Mouse (Mus musculus): ENCODE results near the gene Tiprl. TPM values are rescaled to one million over a fixed set of nuclear protein-coding genes. Genes with fewer than 3 reads are reported as not detected.
A peak's percentile ranks its signal among the peaks of the same experiment; 100 is the strongest.

The Tiprl gene
- polyA plus RNA-seq, 1 experiment from 2014 or later: 91.5 TPM

DNA sequence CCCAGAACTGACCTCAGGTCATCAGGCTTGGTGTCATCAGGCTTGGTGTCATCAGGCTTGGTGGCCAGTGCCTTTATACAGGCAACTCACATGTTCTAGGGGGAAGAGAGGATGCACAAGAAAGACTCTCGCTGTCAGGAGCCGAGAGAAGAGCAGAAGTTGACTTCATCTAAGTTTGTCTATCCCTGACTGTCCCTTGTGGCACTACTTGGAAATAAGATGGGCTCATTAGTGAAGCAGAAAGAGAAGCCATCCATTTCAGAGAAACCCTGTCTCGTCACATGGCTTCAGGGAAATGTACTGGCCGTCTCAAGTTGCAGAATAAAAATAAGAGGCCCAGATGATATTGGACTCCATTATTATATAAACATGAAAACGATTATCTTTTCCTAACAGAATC, 9.8 kb upstream of the Tiprl start:
- Histone ChIP-seq H3K9me3 (replicated peaks) (no peaks in the 10 kb centered on the region), H3K27me3 (ENCODE audit: low read depth, poor library complexity, severe bottlenecking) (no peaks in the 10 kb centered on the region), H3K4me3 (no peak overlapping the region), H3K36me3 (no peaks in the 10 kb centered on the region), H3K27ac (replicated peaks) (no peak overlapping the region), H3K4me1 (no peaks in the 10 kb centered on the region)
- WGBS: 91% methylated on average over 5 of the region's 5 CpGs
- DNase-seq (ENCODE audit: low spot score): no peak

DNA sequence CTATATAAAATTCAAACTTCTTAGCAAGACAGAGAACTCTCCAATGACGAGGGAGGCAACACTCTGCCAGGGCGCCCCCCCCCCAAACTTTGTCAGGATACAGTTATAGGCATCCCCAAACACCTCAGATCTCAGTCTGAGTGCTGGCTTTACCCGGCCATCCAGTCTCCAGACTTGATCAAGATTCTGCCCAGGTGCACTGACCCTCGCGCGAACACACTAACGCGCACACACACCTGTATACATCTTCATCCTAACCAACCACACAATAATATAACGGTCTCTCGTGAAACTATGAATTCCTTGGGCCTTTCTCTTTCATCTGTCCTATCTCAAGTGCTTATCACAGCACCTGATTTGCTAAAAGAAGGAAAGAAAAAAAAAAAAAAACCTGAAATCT, 950 bp downstream of the Tiprl start:
- Histone ChIP-seq H3K36me3 (peaks cover 3% of the 10 kb centered on the region; the same call in 1 of the 2 replicates), H3K4me1 (peaks cover 26% of the 10 kb centered on the region), H3K4me3 (peak overlapping the region; percentile 85), H3K27me3 (ENCODE audit: low read depth, poor library complexity, severe bottlenecking) (no peaks in the 10 kb centered on the region), H3K9me3 (replicated peaks) (no peaks in the 10 kb centered on the region), H3K27ac (replicated peaks) (peak overlapping the region; percentile 91)
- 19% methylated on average over 10 of the region's 10 CpGs for WGBS
- DNase-seq (ENCODE audit: low spot score): no peak

DNA sequence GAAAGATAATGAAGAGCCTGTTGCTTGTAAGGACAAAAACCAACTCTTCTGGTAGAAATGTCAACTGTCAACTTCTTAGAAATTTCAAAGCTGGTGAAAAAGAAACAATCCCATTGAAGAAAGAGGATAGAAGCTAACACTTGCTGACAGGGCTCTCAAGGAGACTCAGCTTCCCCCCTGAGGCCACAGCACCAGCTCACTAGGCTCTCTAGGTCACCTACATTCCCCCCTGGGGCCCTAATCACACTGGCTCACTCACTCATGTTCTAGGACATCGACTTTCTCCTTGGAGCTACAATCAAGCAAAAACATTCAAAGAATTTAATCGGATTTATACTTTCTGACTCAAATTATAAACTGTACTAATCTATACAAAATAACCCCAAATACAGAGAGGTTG, 3.0 kb downstream of the Tiprl start:
- Histone ChIP-seq H3K36me3 (peaks cover 3% of the 10 kb centered on the region; the same call in 1 of the 2 replicates), H3K9me3 (replicated peaks) (no peaks in the 10 kb centered on the region), H3K4me1 (peaks cover 26% of the 10 kb centered on the region), H3K4me3 (no peak overlapping the region), H3K27me3 (ENCODE audit: low read depth, poor library complexity, severe bottlenecking) (no peaks in the 10 kb centered on the region), H3K27ac (replicated peaks) (no peak overlapping the region)
- no peak for DNase-seq (ENCODE audit: low spot score)
- 83% methylated on average over 2 of the region's 2 CpGs for WGBS

DNA sequence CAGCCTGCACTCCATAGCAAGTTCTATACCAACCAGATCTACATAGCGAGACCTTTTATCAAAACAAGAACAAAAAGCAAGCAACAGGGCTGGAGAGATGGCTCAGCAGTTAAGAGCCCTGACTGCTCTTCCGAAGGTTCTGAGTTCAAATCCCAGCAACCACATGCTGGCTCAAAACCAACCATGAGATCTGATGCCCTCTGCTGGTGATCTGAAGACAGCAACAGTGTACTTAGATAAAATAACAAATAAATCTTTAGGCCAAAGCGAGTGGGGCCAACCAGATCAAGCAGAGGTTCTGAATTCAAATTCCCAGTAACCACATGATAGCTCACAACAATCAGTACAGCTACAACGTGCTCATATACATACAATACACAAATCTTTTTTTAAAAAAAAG, 6.1 kb downstream of the Tiprl start:
- Histone ChIP-seq H3K9me3 (replicated peaks) (no peaks in the 10 kb centered on the region), H3K4me1 (peaks cover 13% of the 10 kb centered on the region), H3K27me3 (ENCODE audit: low read depth, poor library complexity, severe bottlenecking) (no peaks in the 10 kb centered on the region), H3K4me3 (no peak overlapping the region), H3K27ac (replicated peaks) (no peak overlapping the region), H3K36me3 (peaks cover 18% of the 10 kb centered on the region)
- WGBS: 91% methylated on average over 4 of the region's 4 CpGs
- DNase-seq (ENCODE audit: low spot score): no peak

DNA sequence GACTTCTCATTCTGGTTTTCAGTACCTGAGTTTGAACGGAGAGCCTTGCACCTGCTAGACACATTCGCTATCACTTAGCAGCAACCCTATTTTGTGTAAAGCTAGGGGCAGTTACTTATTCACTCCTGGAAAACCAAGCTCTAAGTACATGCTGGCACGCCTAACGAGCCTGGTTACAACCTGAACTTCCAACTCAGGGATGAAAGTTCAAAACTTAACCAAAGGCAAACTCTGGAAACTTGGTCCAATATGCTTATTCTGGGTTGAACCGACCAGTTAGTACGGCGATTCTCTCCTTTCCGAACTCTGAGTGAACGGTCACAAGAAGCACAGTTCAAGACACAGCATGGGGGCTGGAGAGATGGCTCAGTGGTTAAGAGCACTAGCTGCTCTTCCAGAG, 7.2 kb downstream of the Tiprl start:
- no peak for DNase-seq (ENCODE audit: low spot score)
- Histone ChIP-seq H3K36me3 (peaks cover 29% of the 10 kb centered on the region), H3K27ac (replicated peaks) (no peak overlapping the region), H3K4me1 (0 out of 2 replicates have a peak, but pooled peaks cover 6% of the 10 kb centered on the region), H3K27me3 (ENCODE audit: low read depth, poor library complexity, severe bottlenecking) (no peaks in the 10 kb centered on the region), H3K9me3 (replicated peaks) (no peaks in the 10 kb centered on the region), H3K4me3 (no peak overlapping the region)
- 96% methylated on average over 9 of the region's 9 CpGs for WGBS

DNA sequence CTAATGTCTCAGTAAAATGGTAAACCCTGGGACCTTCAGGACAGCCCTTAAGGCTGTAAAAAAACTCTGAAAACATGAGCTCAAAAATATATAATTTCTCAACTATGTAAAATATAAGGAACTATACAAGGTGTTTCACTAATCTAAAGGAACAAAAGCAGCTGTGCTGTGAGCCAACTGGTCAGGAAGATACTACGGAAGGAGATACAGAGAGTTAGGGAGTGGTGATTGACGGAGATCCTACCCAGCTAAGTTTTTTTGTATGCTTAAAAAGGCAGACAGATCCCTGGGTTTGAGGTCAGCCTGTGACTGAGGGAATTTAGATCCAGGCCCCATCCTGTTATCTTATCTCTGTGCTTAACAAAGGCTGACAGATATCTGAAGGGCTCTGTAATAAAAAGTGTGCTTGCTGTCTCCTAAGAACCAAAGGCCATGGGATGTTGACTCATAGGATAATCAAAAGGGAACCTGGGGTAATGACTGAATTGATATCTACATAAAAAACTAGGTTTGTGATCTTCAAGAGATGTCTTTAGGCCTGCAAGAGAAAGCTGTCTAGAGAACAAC, 19.7 kb downstream of the Tiprl start:
- Histone ChIP-seq H3K9me3 (replicated peaks) (no peaks in the 10 kb centered on the region), H3K36me3 (peaks cover 82% of the 10 kb centered on the region), H3K4me1 (no peaks in the 10 kb centered on the region), H3K4me3 (no peak overlapping the region), H3K27me3 (ENCODE audit: low read depth, poor library complexity, severe bottlenecking) (no peaks in the 10 kb centered on the region), H3K27ac (replicated peaks) (no peak overlapping the region)
- 94% methylated on average over 2 of the region's 2 CpGs for WGBS
- DNase-seq (ENCODE audit: low spot score): no peak

DNA sequence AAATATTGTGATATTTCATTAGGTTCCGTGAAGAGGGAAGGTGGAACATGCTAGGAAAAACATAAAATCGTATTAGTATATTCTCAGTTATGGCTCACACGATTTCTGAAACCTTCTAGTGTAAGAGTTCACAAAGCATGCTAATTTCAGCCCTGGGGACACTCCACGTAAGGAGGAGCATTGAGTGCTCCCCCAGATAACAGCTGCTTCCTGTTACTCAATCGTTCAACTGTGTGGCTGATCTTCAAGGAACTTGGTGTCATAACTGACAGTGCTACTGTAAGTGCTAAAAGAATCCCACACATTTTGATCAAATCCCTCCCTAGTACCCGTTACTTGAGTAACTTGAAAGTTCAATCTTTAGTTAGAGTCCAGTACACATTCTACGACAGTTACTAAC, 21.0 kb downstream of the Tiprl start:
- no peak for DNase-seq (ENCODE audit: low spot score)
- Histone ChIP-seq H3K9me3 (replicated peaks) (no peaks in the 10 kb centered on the region), H3K4me3 (no peak overlapping the region), H3K27ac (replicated peaks) (no peak overlapping the region), H3K27me3 (ENCODE audit: low read depth, poor library complexity, severe bottlenecking) (no peaks in the 10 kb centered on the region), H3K4me1 (no peaks in the 10 kb centered on the region), H3K36me3 (peaks cover 69% of the 10 kb centered on the region)
- WGBS: 94% methylated on average over 7 of the region's 7 CpGs

DNA sequence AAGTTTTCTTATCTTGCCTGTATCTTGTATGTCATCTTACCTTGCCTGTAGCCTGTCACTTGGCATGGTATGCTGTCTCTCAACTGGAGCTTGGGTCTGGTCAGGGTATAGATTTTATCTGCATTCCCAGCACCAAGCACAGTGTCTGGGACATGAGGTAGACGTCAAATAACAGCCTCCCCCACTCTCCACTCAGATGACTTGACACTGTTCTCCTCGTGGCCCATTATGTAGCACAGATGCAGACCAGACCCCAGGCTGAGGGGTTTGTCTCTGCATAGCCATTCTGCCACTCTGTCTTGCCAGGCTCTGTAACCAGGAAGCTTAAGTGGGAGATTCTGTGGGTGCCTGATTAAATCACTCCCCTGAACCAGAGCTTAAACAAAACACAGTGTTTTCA, 31.2 kb downstream of the Tiprl start:
- 50% methylated on average over 2 of the region's 2 CpGs for WGBS
- no peak for DNase-seq (ENCODE audit: low spot score)

DNA sequence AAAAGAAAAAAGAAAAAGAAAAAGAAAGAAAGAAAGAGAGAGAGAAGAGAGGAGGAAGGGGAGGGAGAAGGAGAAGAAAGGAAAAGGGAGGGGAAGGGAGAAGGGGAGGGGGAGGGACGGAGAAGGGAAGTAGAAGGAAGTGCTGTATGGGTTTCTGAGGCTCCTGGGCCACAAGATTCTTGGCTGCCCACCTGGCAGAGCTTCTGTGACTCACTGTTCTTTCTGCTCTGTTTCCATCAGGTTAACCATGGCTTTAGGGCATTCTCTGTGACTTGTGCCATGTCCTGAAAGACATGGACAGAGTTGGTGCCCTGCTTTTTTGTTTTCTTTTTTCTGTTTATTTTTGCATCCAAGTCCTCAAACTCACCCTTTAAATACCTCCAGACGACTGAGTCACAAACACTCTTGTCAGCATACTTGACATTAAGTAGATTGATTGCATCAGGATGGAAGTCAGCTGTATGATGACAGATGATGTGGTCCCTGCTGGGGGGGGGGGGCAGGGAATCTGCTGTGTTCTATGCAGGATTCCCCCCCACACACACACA, 33.2 kb downstream of the Tiprl start:
- H3K27me3 ChIP-seq (ENCODE audit: low read depth, poor library complexity, severe bottlenecking): no peaks in the 10 kb centered on the region
- 49% methylated on average over 2 of the region's 2 CpGs for WGBS
- H3K4me1 ChIP-seq: no peaks in the 10 kb centered on the region
- H3K36me3 ChIP-seq: no peaks in the 10 kb centered on the region
- no peak overlapping the region for H3K27ac ChIP-seq (replicated peaks)
- no peaks in the 10 kb centered on the region for H3K9me3 ChIP-seq (replicated peaks)
- H3K4me3 ChIP-seq: no peak overlapping the region
- DNase-seq (ENCODE audit: low spot score): no peak

More for the DNA sequence above, 31.2 kb downstream of the Tiprl start:
- no peaks in the 10 kb centered on the region for H3K27me3 ChIP-seq (ENCODE audit: low read depth, poor library complexity, severe bottlenecking)
- H3K36me3 ChIP-seq: no peaks in the 10 kb centered on the region
- no peaks in the 10 kb centered on the region for H3K9me3 ChIP-seq (replicated peaks)
- no peak overlapping the region for H3K4me3 ChIP-seq
- H3K4me1 ChIP-seq: no peaks in the 10 kb centered on the region
- no peak overlapping the region for H3K27ac ChIP-seq (replicated peaks)

DNA sequence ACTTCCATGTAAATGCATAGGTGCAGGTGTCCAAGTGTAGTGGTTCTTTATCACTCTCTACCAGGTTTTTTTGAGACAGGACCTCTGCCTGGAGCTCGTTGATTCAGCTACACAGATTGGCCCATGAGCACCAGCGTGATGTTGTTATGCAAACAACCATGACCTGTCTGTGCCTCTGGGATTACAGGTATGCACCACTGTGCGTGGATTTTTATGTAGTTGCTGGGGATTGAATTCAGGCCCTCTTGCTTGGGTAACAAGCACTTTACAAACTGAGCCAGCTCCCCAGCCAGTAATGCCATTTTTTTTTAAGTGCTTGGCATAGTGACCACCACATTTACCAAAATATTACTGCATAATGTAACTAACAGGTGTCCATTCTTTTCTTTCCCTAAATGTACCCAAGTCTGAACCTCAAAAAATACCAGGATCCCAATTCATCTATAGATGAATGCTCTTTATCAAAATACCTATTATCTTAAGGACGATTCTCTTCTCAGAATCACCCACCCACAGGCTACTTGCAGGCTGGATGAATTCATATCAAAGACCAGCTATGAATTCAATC, 35.3 kb downstream of the Tiprl start:
- Histone ChIP-seq H3K36me3 (no peaks in the 10 kb centered on the region), H3K27me3 (ENCODE audit: low read depth, poor library complexity, severe bottlenecking) (no peaks in the 10 kb centered on the region), H3K27ac (replicated peaks) (no peak overlapping the region), H3K4me3 (no peak overlapping the region), H3K9me3 (replicated peaks) (no peaks in the 10 kb centered on the region), H3K4me1 (no peaks in the 10 kb centered on the region)
- 91% methylated on average over 4 of the region's 4 CpGs for WGBS
- DNase-seq (ENCODE audit: low spot score): no peak

DNA sequence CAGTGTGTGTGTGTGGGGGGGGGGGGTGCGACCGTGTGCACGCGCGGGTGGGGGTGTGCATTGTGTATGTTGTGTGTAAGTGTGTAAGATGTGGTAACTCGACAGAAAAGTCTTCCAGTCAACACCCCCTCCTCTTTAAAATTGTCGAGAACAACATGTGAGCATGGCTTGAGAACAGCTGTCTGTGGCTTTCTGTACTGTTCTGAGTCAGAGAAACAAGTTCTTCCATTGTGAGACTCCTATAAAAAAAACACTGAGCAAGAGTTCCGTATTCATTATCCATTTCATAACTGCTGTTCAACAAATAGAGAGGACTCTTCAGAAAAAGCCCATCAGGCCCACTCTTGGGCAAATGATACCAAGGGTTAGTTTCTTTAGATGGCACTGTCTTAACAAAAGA, 36.0 kb downstream of the Tiprl start:
- Histone ChIP-seq H3K27ac (replicated peaks) (no peak overlapping the region), H3K4me1 (no peaks in the 10 kb centered on the region), H3K9me3 (replicated peaks) (no peaks in the 10 kb centered on the region), H3K36me3 (no peaks in the 10 kb centered on the region), H3K4me3 (no peak overlapping the region), H3K27me3 (ENCODE audit: low read depth, poor library complexity, severe bottlenecking) (no peaks in the 10 kb centered on the region)
- 88% methylated on average over 8 of the region's 8 CpGs for WGBS
- DNase-seq (ENCODE audit: low spot score): no peak

DNA sequence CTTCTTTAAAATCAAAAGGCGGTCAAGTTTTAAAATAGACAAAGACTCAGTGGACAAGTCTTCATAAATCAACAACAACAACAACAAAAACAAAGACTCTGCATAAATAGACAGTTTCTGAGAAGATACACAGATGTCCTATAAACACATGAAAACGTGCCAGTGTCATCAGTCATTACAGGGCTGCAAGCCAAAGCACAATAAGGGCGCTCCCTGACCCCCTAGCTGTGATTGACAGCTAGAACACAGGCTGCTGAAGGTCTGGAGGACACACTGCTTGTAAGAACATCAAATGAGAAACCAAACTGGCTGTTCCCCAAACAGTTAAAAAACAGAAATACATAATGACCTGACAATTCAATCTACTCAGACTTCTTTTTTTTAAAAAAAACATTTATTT, 37.2 kb downstream of the Tiprl start:
- WGBS: 81% methylated on average over 3 of the region's 3 CpGs
- Histone ChIP-seq H3K36me3 (no peaks in the 10 kb centered on the region), H3K27ac (replicated peaks) (no peak overlapping the region), H3K9me3 (replicated peaks) (no peaks in the 10 kb centered on the region), H3K4me1 (peaks cover 6% of the 10 kb centered on the region), H3K27me3 (ENCODE audit: low read depth, poor library complexity, severe bottlenecking) (peaks cover 10% of the 10 kb centered on the region), H3K4me3 (no peak overlapping the region)
- no peak for DNase-seq (ENCODE audit: low spot score)

DNA sequence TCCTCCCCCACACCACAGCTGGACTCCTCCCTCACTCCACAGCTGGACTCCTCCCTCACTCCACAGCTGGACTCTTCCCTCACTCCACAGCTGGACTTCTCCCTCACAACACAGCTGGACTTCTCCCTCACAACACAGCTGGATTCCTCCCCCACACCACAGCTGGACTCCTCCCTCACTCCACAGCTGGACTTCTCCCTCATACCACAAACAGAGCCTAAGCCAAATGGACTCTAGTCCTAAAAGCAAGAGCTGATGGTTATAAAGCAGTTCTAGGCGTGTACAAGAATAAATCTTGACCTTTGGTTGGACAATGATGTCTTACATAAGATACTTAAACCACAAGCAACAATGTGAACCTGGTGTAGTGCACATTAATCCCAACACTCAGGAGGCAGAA, 37.8 kb downstream of the Tiprl start:
- no peak for DNase-seq (ENCODE audit: low spot score)
- no peak overlapping the region for H3K4me3 ChIP-seq
- no peak overlapping the region for H3K27ac ChIP-seq (replicated peaks)
- H3K4me1 ChIP-seq: peaks cover 13% of the 10 kb centered on the region
- 64% methylated on average over 1 of the region's 1 CpGs for WGBS
- H3K9me3 ChIP-seq (replicated peaks): no peaks in the 10 kb centered on the region
- peaks cover 14% of the 10 kb centered on the region for H3K27me3 ChIP-seq (ENCODE audit: low read depth, poor library complexity, severe bottlenecking)
- no peaks in the 10 kb centered on the region for H3K36me3 ChIP-seq

Data from midbrain, embryonic 10.5 days (tissue).